Mouse (Mus musculus) CD4-positive naive resting alpha-beta T cell, adult 76 days (primary cell): ENCODE measurements around the gene Glipr1. TPM values are rescaled to one million over a fixed set of nuclear protein-coding genes. Genes with fewer than 3 reads are reported as not detected.

Source experiments
- total RNA-seq: library from RNA; stranded (reverse); gene quantifications from one replicate; pipeline ENCODE4 v1.2.4, GENCODE M21; 2023

Glipr1 gene
- 54.8 TPM for total RNA-seq

GRCm38 (mm10) chr10:112002544-112003215 lies at the start of gene Glipr1:
Gene Glipr1 (minus strand): TSS chr10:112002631.

GRCm38 (mm10) chr10:111972542-111973361 lies 29.7 kb downstream of the Glipr1 start, which contains the start of gene Krr1:
Gene Krr1 (plus strand): TSS chr10:111972664.

Other genes starting within 250 kb of the Glipr1 start
- 50.1 TPM for gene Krr1, start 30.0 kb downstream of the Glipr1 start, total RNA-seq
- not detected for gene Glipr1l1, start 57.6 kb upstream of the Glipr1 start, total RNA-seq
- gene Glipr1l2, start 80.7 kb upstream of the Glipr1 start, total RNA-seq = not detected
- not detected for gene Glipr1l3, start 157.7 kb upstream of the Glipr1 start, total RNA-seq
- not detected for gene Caps2, start 161.0 kb upstream of the Glipr1 start, total RNA-seq